Mouse (Mus musculus): ENCODE results near the gene Ring1. TPM values are rescaled to one million over a fixed set of nuclear protein-coding genes. Genes with fewer than 3 reads are reported as not detected.

The Ring1 gene
- polyA plus RNA-seq, 1 experiment from 2014 or later, result 19.3 TPM

DNA sequence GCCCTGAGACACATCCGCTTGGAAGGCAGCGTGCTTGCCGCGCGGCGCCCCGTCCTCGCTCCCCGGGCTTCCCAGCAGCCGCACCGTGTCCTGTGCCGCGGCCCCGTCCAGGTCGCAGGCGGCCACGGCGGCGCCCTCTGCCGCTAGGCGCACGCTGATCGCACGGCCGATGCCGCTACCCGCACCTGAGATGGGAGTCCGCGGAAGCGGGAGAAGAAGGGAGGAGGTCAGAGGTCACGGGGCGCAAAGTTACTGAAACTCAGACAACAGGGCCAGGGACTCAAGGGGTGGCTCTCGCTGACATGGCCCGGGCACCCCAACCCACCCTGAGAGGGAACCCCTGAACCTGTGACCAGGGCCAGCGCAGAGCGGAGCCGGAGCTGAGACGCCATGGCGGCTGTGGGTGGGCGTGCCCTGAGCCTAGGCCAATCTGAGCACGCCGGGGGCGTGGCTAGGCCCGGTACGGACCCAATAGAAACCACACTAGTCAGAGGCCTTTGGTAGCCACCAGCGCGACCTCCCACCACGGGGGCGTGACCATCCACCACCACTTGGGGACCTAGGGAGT, 3.3 kb upstream of the Ring1 start, which contains the start of gene H2-Ke6:
H2-Ke6 (minus strand) TSS at position 405 of the 568 bp plus-strand sequence.
- Histone ChIP-seq H3K36me3 (peaks cover 14% of the 10 kb centered on the region), H3K4me1 (peaks cover 59% of the 10 kb centered on the region)
- WGBS, result under 1% methylated on average over 49 of the region's 49 CpGs

DNA sequence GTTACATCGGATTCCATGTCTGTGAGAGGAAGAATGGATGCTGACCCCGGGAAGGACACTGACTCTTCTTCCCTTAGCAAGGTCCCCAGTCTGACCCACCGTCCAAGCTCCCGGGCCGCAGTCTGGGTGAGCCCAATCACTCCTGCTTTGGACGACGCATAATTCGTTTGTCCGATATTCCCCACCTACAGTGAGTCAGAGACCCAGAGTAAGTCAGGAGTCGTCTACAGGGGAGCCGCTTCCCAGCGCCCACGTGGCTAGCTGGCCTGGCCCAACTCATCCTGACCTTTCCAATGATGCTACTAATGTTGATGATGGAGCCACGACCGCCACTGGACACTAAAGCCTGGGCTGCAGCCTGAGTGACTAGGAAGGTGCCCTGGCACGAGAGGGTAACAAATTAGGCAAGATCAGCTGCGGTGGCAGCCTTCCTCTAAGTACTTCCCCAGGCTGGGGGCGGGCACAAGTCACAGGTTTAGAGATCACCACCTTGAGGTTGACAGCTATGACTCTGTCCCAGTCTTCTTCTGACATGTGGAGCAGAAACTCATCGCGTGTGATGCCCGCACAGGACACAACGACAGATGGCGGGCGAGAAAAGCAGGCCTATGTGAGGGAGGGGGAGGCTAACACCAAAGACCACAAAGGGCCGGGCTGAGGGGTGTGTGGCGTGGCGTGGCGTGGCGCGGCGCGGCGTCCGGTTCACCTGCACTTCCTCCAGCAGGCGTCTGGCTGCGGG, 2.6 kb upstream of the Ring1 start:
- Histone ChIP-seq H3K36me3 (peaks cover 21% of the 10 kb centered on the region), H3K27me3 (replicated peaks) (no peaks in the 10 kb centered on the region), H3K27ac (peak overlapping the region; percentile 78), H3K9ac (peak overlapping the region; percentile 46), H3K4me3 (replicated peaks) (peak overlapping the region; percentile 56), H3K4me2 (peak overlapping the region; percentile 94), H3K9me3 (no peaks in the 10 kb centered on the region), H3K4me1 (peaks cover 57% of the 10 kb centered on the region)
- ATAC-seq (ENCODE audit: insufficient read depth, low FRiP score, low read depth), result no peak
- WGBS, result 11% methylated on average over 36 of the region's 36 CpGs

More for the DNA sequence above, 3.3 kb upstream of the Ring1 start, which contains the start of gene H2-Ke6:
- Histone ChIP-seq H3K9ac (peak within 1 kb of the TSS; percentile 46), H3K27me3 (replicated peaks) (no peaks in the 10 kb centered on the region), H3K27ac (peak within 1 kb of the TSS; percentile 78), H3K4me2 (peak within 1 kb of the TSS; percentile 94), H3K4me3 (replicated peaks) (peak within 1 kb of the TSS; percentile 56), H3K9me3 (no peaks in the 10 kb centered on the region)
- ATAC-seq (ENCODE audit: insufficient read depth, low FRiP score, low read depth), result peak; percentile 80

DNA sequence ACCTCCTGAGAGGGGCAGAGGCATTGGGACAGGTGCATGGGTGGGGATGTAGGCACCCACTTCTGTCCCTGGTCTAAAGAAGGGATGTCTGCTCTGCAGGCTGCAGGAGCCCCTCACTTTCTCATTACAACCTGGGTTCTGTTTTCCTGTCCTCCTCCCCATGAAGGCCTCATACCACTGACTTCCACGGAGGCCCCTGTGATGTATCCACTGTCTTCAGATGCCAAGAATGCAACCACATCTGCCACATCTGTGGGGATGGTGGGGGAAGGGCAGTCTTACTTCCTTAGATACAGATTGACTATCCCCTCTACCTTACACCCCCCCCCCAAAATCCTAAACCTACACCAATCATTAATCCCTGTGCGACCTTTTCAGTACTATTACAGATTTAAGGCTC, 1.7 kb upstream of the Ring1 start:
- 47% methylated on average over 2 of the region's 2 CpGs for WGBS
- Histone ChIP-seq H3K27me3 (replicated peaks) (no peaks in the 10 kb centered on the region), H3K27ac (no peak overlapping the region), H3K9me3 (no peaks in the 10 kb centered on the region), H3K9ac (no peak overlapping the region), H3K4me3 (replicated peaks) (no peak overlapping the region), H3K36me3 (peaks cover 28% of the 10 kb centered on the region), H3K4me2 (peak overlapping the region; percentile 94; the same call in 1 of the 2 replicates), H3K4me1 (peaks cover 57% of the 10 kb centered on the region)
- no peak for ATAC-seq (ENCODE audit: insufficient read depth, low FRiP score, low read depth)

DNA sequence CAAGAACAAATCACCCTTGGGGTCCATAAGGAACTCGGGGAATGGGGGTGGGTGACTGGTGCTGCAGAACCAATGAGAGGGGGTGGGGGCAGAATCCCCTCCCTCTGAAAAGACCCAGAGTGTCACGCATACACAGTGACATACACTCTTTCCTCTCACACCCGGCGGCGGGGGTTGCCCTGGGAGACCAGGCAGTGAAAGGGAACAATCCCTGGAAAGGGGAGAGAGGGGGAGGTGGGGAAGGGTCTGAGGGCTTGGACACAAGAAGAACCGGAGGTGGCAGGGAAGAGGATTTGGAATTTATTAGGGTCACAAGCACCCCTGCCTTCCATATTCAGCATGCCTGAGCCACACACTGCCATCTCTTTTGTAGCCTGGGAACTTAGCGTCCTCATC, 1.3 kb upstream of the Ring1 start:
- Histone ChIP-seq H3K36me3 (peaks cover 31% of the 10 kb centered on the region), H3K4me2 (peak overlapping the region; percentile 94), H3K9ac (no peak overlapping the region), H3K27ac (no peak overlapping the region), H3K27me3 (replicated peaks) (no peaks in the 10 kb centered on the region), H3K4me1 (peaks cover 57% of the 10 kb centered on the region), H3K9me3 (no peaks in the 10 kb centered on the region), H3K4me3 (replicated peaks) (peak overlapping the region; percentile 90)
- 32% methylated on average over 7 of the region's 7 CpGs for WGBS
- ATAC-seq (ENCODE audit: insufficient read depth, low FRiP score, low read depth), result no peak

DNA sequence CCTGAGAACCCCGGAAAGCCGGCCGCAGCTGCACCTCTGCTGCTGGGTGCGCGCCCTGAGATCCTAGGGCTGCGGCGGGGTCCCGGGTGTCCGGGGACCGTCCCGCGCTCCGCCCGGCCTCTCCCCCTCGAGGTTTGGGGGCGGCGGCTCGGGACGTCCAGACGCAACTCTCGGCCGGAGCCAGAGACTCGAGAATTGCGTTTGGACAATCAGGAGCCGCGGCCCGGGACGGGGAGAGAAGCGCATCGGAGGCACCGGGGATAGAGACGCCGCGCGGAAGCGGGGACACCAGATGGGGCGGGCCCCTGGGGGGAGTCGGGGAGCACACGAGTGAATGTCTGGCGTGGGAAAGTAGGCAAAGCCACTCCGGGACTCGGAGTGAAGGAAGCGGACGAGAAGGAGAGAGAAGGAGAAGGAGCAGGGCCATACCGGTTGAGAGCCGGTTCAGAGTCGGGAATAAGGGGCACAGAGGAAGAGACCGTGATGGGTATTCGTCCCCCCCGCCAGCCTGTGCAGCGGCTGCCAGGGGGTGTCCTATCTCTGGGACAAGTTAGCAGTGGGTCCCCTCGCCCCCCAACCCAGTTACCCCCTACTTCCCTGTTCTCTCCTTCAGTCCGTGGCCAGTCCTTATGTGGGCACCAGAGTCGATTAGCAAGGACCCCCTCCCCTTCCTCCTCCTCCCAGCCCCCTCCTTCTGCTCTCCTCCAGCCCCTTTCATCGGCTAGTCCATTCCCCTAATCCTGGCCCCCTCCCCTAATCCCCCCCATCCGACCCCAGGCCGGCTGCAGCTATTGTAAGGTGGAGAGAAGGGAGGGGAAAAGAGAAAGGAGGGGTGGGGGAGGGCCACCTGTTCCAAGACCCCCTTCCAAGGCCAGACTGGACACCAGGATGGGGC, 628 bp upstream of the Ring1 start:
- Histone ChIP-seq H3K27me3 (replicated peaks) (no peaks in the 10 kb centered on the region), H3K36me3 (peaks cover 36% of the 10 kb centered on the region), H3K4me1 (peaks cover 52% of the 10 kb centered on the region), H3K4me2 (peak overlapping the region; percentile 91), H3K4me3 (replicated peaks) (peak overlapping the region; percentile 90), H3K27ac (peak overlapping the region; percentile 94), H3K9me3 (no peaks in the 10 kb centered on the region), H3K9ac (peak overlapping the region; percentile 94)
- ATAC-seq (ENCODE audit: insufficient read depth, low FRiP score, low read depth), result peak; percentile 1; the same call in 1 of the 2 replicates
- WGBS, result 1% methylated on average over 57 of the region's 57 CpGs

DNA sequence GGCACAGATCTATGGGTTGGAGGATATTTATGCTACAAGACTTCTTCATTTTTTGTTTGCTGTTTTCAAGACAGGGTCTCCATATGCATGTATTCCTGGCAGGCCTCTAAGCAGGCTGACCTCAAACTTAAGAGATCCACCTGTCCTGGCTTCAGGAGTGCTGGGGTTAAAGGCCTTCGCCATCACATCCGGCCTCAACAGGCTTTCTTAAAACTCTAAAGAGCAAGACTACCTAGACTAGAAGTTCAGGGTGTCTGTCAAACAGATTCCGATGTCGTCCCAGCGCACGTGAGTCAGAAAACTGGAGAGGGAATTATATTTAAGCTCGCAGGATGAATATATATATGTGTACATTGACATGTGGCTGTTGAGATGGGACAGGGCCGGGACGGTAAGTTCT, 802 bp downstream of the Ring1 start:
- no peak for ATAC-seq (ENCODE audit: insufficient read depth, low FRiP score, low read depth)
- H3K9me3 ChIP-seq, result no peaks in the 10 kb centered on the region
- 56% methylated on average over 9 of the region's 9 CpGs for WGBS
- peak overlapping the region; percentile 91 for H3K4me2 ChIP-seq
- peak overlapping the region; percentile 94 for H3K27ac ChIP-seq
- no peaks in the 10 kb centered on the region for H3K27me3 ChIP-seq (replicated peaks)
- peaks cover 42% of the 10 kb centered on the region for H3K4me1 ChIP-seq
- H3K9ac ChIP-seq, result peak overlapping the region; percentile 94; the same call in 1 of the 2 replicates
- peaks cover 34% of the 10 kb centered on the region for H3K36me3 ChIP-seq
- peak overlapping the region; percentile 90 for H3K4me3 ChIP-seq (replicated peaks)

DNA sequence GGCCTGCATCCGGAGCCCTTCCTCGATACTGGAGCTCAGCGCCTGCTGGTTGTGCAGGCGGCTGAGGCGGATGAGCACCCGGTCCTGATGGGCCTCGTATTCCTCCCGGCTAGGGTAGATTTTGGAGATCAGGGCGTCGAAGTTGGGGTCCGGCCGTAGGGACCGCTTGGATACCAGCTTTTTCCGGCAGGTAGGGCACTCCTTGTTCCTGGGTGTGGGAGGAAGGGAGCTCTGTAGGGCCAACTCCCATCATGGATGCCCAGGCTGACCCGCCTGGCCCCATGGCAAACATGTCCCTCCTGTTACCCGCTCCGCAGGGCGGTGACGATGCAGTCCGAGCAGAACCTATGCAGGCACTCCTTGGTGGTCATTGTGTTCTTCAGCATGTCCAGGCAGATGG, 1.5 kb downstream of the Ring1 start:
- ATAC-seq (ENCODE audit: insufficient read depth, low FRiP score, low read depth), result no peak
- H3K27me3 ChIP-seq (replicated peaks), result no peaks in the 10 kb centered on the region
- peaks cover 35% of the 10 kb centered on the region for H3K4me1 ChIP-seq
- H3K9me3 ChIP-seq, result no peaks in the 10 kb centered on the region
- H3K4me2 ChIP-seq, result no peak overlapping the region
- H3K4me3 ChIP-seq (replicated peaks), result no peak overlapping the region
- 97% methylated on average over 20 of the region's 20 CpGs for WGBS
- H3K27ac ChIP-seq, result no peak overlapping the region
- no peak overlapping the region for H3K9ac ChIP-seq
- H3K36me3 ChIP-seq, result peaks cover 29% of the 10 kb centered on the region; the same call in 1 of the 2 replicates

DNA sequence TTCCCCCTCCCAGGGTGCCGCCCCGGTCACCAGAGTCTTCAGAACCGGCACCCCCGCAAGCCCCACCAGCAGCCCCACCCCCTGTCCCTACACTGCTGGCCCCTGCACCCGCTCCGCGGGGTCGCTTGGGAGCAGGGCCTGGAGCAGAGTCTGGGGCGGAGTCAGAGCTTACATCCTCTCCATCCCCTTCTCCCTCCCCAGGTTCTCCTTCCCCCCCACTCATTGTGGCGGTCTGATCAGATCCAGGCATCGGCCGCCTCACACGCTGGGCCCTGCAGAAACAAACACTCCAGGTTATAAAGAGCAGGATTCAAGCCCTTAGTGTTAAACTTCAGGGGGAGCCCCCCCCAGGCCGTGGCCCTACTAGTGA, 2.1 kb downstream of the Ring1 start:
- Histone ChIP-seq H3K9me3 (no peaks in the 10 kb centered on the region), H3K27me3 (replicated peaks) (no peaks in the 10 kb centered on the region), H3K9ac (no peak overlapping the region), H3K27ac (no peak overlapping the region), H3K4me2 (no peak overlapping the region), H3K36me3 (peaks cover 29% of the 10 kb centered on the region; the same call in 1 of the 2 replicates), H3K4me1 (peaks cover 34% of the 10 kb centered on the region), H3K4me3 (replicated peaks) (no peak overlapping the region)
- no peak for ATAC-seq (ENCODE audit: insufficient read depth, low FRiP score, low read depth)
- WGBS, result 89% methylated on average over 14 of the region's 14 CpGs

DNA sequence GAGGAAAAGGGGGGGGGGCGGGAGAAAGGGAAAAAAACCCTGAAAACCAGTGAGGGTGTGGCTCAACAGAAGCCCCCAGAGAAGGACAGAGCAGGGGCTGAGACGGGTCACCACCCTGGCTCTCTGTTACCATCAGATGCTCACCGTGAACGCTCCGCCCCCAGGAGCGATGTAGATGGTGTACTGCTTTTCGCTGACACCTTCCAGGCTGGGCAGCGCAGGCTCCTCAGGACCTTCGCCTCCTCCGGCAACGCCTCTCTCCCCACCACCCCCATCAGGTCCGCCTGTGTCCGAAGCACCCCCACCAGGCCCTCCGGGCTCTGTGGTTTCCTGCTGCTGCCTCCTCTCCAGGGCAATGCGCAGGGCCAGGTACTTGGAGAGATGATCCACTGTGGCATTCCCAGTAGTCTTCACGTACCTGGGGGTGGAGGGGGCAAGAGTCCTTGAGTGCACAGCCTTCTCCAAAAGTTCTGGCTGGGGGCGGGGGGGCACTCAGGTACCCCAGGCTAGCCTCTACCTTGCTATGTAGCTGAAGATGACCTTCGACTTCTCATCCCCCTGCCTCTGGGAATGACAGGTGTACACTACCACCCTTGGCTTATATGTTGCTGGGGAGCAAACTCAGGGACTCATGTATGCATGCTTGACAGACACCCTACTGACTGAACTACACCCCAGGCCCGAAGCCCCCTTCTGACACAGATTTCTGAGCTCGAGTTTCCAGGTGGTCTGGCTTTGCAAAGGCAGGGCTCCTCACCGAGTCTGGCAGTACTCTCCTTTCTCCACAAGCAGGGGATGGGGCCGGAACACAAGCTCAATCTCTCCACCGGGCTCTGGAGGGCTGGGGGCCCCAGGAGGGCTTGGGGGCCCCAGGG, 2.7 kb downstream of the Ring1 start:
- WGBS, result 91% methylated on average over 23 of the region's 23 CpGs
- Histone ChIP-seq H3K27me3 (replicated peaks) (no peaks in the 10 kb centered on the region), H3K4me3 (replicated peaks) (no peak overlapping the region), H3K27ac (no peak overlapping the region), H3K9me3 (no peaks in the 10 kb centered on the region), H3K9ac (no peak overlapping the region), H3K4me1 (peaks cover 27% of the 10 kb centered on the region), H3K4me2 (no peak overlapping the region), H3K36me3 (peaks cover 29% of the 10 kb centered on the region; the same call in 1 of the 2 replicates)
- no peak for ATAC-seq (ENCODE audit: insufficient read depth, low FRiP score, low read depth)

- Histone ChIP-seq H3K27me3 (replicated peaks) (no peaks in the 10 kb centered on the region), H3K27ac (no peak overlapping the region), H3K36me3 (no peaks in the 10 kb centered on the region), H3K4me2 (no peak overlapping the region), H3K9me3 (no peaks in the 10 kb centered on the region), H3K4me3 (replicated peaks) (no peak overlapping the region), H3K4me1 (no peaks in the 10 kb centered on the region), H3K9ac (no peak overlapping the region)
- no peak for ATAC-seq (ENCODE audit: insufficient read depth, low FRiP score, low read depth)
- 93% methylated on average over 8 of the region's 8 CpGs for WGBS
Measured at GRCm38 (mm10) chr17:34013436-34013835, 11.0 kb downstream of the Ring1 start.

GRCm38 (mm10) chr17:34010156-34010555, 14.3 kb downstream of the Ring1 start:
- H3K27me3 ChIP-seq (replicated peaks), result no peaks in the 10 kb centered on the region
- H3K9ac ChIP-seq, result no peak overlapping the region
- no peak for ATAC-seq (ENCODE audit: insufficient read depth, low FRiP score, low read depth)
- 59% methylated on average over 5 of the region's 5 CpGs for WGBS
- no peaks in the 10 kb centered on the region for H3K4me1 ChIP-seq
- H3K9me3 ChIP-seq, result no peaks in the 10 kb centered on the region
- no peak overlapping the region for H3K4me3 ChIP-seq (replicated peaks)
- H3K27ac ChIP-seq, result no peak overlapping the region
- H3K4me2 ChIP-seq, result no peak overlapping the region
- H3K36me3 ChIP-seq, result no peaks in the 10 kb centered on the region
